Mouse (Mus musculus) ES-E14 (cell line): Measurements from ENCODE around the gene Cdk2ap1. TPM values are rescaled to one million over a fixed set of nuclear protein-coding genes. Genes with fewer than 3 reads are reported as not detected.
A peak's percentile ranks its signal among the peaks of the same experiment; 100 is the strongest.

Source experiments
- DNase-seq: peaks from one replicate; pipeline ENCODE4 v3.0.0-alpha.2; 2013; ENCODE audit warnings: low read depth, low spot score
- H3K27ac ChIP-seq: 2 replicates; pipeline ENCODE4 v1.5.1; 2012; ENCODE audit warnings: low read depth, mild to moderate bottlenecking, low read length, moderate library complexity, mixed read lengths; ENCODE audit not compliant: poor library complexity, insufficient read depth, severe bottlenecking
- H3K36me3 ChIP-seq: 2 replicates; pipeline ENCODE4 v1.6.1; 2012; ENCODE audit warnings: mild to moderate bottlenecking, low read length, moderate library complexity, mixed read lengths; ENCODE audit not compliant: control insufficient read depth, poor library complexity, insufficient read depth, severe bottlenecking
- H3K4me1 ChIP-seq, 2 experiments: fragments of 150-350 bp in 1 of 2; sonication (generic) in 1 of 2; 2 replicates each; pipeline ENCODE4 v1.6.1; 2012; ENCODE audit warnings: low read length in 2 of 2, mild to moderate bottlenecking in 1 of 2, mixed read lengths in 1 of 2; ENCODE audit not compliant: control insufficient read depth in 2 of 2, insufficient read depth in 2 of 2, poor library complexity in 1 of 2
- H3K4me3 ChIP-seq, 2 experiments: fragments of 150-350 bp in 1 of 2; sonication (generic) in 1 of 2; 2 replicates each; pipeline ENCODE4 v1.5.1; 2012; ENCODE audit warnings: low read length in 2 of 2, low read depth in 1 of 2, mild to moderate bottlenecking in 1 of 2, mixed read lengths in 1 of 2; ENCODE audit not compliant: insufficient read depth in 1 of 2, poor library complexity in 1 of 2, severe bottlenecking in 1 of 2
- H3K9ac ChIP-seq: 2 replicates; pipeline ENCODE4 v1.6.1; 2012; ENCODE audit warnings: low read depth, mild to moderate bottlenecking, low read length, mixed read lengths; ENCODE audit not compliant: poor library complexity, insufficient read depth, severe bottlenecking
- H3K9me3 ChIP-seq: fragments of 150-350 bp; sonication (generic); 2 replicates; pipeline ENCODE4 v1.6.1; 2012; ENCODE audit warnings: low read depth, mild to moderate bottlenecking, low read length; ENCODE audit not compliant: control insufficient read depth, insufficient read depth
- CHD2 ChIP-seq: IDR thresholded peaks from 2 replicates; pipeline ENCODE4 v1.6.1; 2014; ENCODE audit warnings: mild to moderate bottlenecking, low read depth, low read length, inconsistent platforms
- HCFC1 ChIP-seq: IDR thresholded peaks from 2 replicates; pipeline ENCODE4 v1.6.1; 2012; ENCODE audit warnings: low read length, inconsistent platforms, borderline replicate concordance; ENCODE audit not compliant: insufficient read depth
- MAFK ChIP-seq: IDR thresholded peaks from 2 replicates; pipeline ENCODE4 v1.6.1; 2014; ENCODE audit warnings: mild to moderate bottlenecking, low read depth, low read length, inconsistent platforms; ENCODE audit not compliant: insufficient read depth
- ZC3H11A ChIP-seq: IDR thresholded peaks from 2 replicates; pipeline ENCODE4 v1.6.1; 2012; ENCODE audit warnings: low read depth, mild to moderate bottlenecking, inconsistent platforms, low read length, borderline replicate concordance
- ZNF384 ChIP-seq: IDR thresholded peaks from 2 replicates; pipeline ENCODE4 v1.6.1; 2012; ENCODE audit warnings: low read depth, low read length, inconsistent platforms
- in situ Hi-C, 2 experiments: fragments of 600-800 bp; cut with MboI; formaldehyde crosslinking; loops; one replicate each; pipeline ENCODE4 v1.15.1; 2025; ENCODE audit warnings: low sequenced_read_pairs in 2 of 2, inconsistent platforms in 1 of 2; ENCODE audit not compliant: unreplicated experiment in 2 of 2
- total RNA-seq: library from RNA; depleted of rRNA; stranded (reverse); fragments of 300-350 nt; gene quantifications from 2 replicates; pipeline ENCODE4 v1.2.3, GENCODE M21; 2012

Gene Cdk2ap1
- total RNA-seq, 1 experiment, result 146 TPM

DNA sequence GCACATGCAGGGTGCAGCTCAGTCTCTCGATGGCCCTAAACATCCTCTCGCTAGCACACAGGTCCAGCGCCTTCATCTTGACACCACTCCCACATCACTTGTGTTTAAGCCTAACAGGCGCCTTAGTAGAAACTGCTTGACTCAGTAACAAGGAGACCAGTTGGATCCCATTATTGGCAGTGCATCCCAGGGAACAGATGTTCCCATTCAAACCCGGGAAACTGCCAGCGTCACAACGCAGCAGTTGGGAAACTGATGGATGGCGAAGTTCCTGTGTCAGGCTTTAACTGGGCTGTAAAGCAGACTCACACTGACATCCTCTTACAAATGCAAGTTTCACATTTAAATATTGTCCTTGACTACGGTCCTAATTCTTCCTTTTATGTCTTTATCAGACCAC is 25.0 kb downstream of the Cdk2ap1 start:
- no peak overlapping the region for H3K9ac ChIP-seq
- DNase-seq, result no peak
- in situ Hi-C loops, result no loop called here
- H3K4me1 ChIP-seq, result 0 out of 4 replicates have a peak, but pooled peaks cover 0 to 7% of the 10 kb centered on the region in 2 experiments
- H3K27ac ChIP-seq, result no peak overlapping the region
- no peak for TF ChIP-seq ZC3H11A
- no peaks in the 10 kb centered on the region for H3K36me3 ChIP-seq
- H3K4me3 ChIP-seq, result no peak overlapping the region
- H3K9me3 ChIP-seq, result no peaks in the 10 kb centered on the region

DNA sequence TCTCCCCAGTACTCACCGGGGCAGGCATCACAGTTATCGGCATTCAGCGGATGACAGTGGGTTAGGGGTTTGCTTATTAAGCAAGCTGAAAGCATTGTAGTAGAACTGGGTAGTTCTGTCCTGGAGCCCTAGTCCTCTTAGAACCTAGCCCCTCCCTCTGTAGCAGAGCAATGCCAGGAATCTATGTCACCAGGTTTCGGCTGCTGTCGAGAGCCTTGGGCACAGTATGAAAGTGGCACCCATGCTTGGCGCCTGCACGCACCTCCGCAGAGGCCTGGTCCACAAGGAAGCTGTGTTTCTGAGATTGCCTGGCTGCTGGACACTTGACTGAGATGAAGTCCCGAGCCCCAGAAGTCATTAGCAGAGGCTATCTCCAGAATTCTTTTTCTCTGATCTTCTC is 25.8 kb downstream of the Cdk2ap1 start:
- H3K4me3 ChIP-seq, result no peak overlapping the region
- H3K9ac ChIP-seq, result no peak overlapping the region
- TF ChIP-seq MAFK (no peak), ZC3H11A (no peak), CHD2 (no peak), ZNF384 (no peak), HCFC1 (no peak)
- no peak for DNase-seq
- no peaks in the 10 kb centered on the region for H3K36me3 ChIP-seq
- H3K27ac ChIP-seq, result no peak overlapping the region
- in situ Hi-C loops, result no loop called here
- 0 out of 4 replicates have a peak, but pooled peaks cover 0 to 7% of the 10 kb centered on the region in 2 experiments for H3K4me1 ChIP-seq
- no peaks in the 10 kb centered on the region for H3K9me3 ChIP-seq

DNA sequence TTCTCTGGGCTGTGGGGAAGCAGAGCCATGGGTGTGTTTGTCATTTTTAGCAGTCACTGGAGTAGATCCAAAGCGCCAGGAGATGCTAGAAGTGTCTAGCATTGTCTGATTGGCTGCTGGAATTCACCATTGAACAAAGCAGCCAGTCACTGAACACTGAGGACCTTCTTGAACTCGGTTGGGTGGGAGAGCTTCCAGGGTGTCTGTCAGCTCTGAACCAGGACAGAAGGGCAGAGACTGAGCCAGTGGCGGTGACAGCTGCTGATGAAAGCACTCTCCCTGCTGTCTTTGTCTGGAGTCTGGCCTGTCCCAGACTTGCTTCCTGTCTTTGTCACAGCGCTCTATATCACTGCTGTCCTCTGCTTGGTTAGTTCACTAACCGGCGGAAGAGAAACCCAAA is 28.5 kb downstream of the Cdk2ap1 start:
- H3K36me3 ChIP-seq, result no peaks in the 10 kb centered on the region
- H3K9ac ChIP-seq, result no peak overlapping the region
- TF ChIP-seq ZNF384, result no peak
- no peak for TF ChIP-seq ZC3H11A
- TF ChIP-seq MAFK, result no peak
- no peak for TF ChIP-seq CHD2
- no peak for TF ChIP-seq HCFC1
- no peak overlapping the region for H3K27ac ChIP-seq
- H3K4me3 ChIP-seq, result no peak overlapping the region
- 0 out of 4 replicates have a peak, but pooled peaks cover 0 to 7% of the 10 kb centered on the region in 2 experiments for H3K4me1 ChIP-seq
- H3K9me3 ChIP-seq, result no peaks in the 10 kb centered on the region
- in situ Hi-C loops, result no loop called here
- DNase-seq, result no peak

GRCm38 (mm10) chr5:124330086-124330485 is 32.8 kb downstream of the Cdk2ap1 start:
- no peaks in the 10 kb centered on the region for H3K36me3 ChIP-seq
- peaks cover 0 to 2% of the 10 kb centered on the region in 2 experiments; a peak in 2 of 4 replicates for H3K4me1 ChIP-seq
- H3K9ac ChIP-seq, result no peak overlapping the region
- in situ Hi-C loops, result no loop called here
- no peaks in the 10 kb centered on the region for H3K9me3 ChIP-seq
- no peak overlapping the region for H3K4me3 ChIP-seq
- H3K27ac ChIP-seq, result no peak overlapping the region
- TF ChIP-seq MAFK (no peak), HCFC1 (no peak), CHD2 (no peak), ZC3H11A (no peak), ZNF384 (no peak)
- no peak for DNase-seq

- Histone ChIP-seq H3K4me3 (peak within 1 kb of the TSS; percentile 84 to 96), H3K36me3 (no peaks in the 10 kb centered on the region), H3K9ac (peak within 1 kb of the TSS; percentile 97), H3K9me3 (no peaks in the 10 kb centered on the region), H3K4me1 (peaks cover 0 to 2% of the 10 kb centered on the region in 2 experiments; a peak in 2 of 4 replicates), H3K27ac (peak within 1 kb of the TSS; percentile 94)
- TF ChIP-seq CHD2 (peak; percentile 88), HCFC1 (peak; percentile 75; the same call in 1 of the 2 replicates), ZNF384 (no peak), MAFK (0 out of 2 replicates have a peak, but pooled peaks have one; percentile 12), ZC3H11A (no peak)
- in situ Hi-C loops, result no loop called here
- peak; percentile 99 for DNase-seq
Measured at GRCm38 (mm10) chr5:124327510-124328364, 35.1 kb downstream of the Cdk2ap1 start, which contains the start of the genes Mphosph9 and 2810006K23Rik. Mphosph9 (minus strand) TSS chr5:124327972. 2810006K23Rik (plus strand) TSS chr5:124328089.
